Mouse (Mus musculus) heart, postnatal 14 days (tissue): ENCODE measurements around the gene Uhrf1bp1. TPM values are rescaled to one million over a fixed set of nuclear protein-coding genes. Genes with fewer than 3 reads are reported as not detected.

Source experiments
- DNase-seq, 2 experiments: peaks; one replicate each; pipeline ENCODE4 v3.0.0; 2021 to 2022
- intact Hi-C: fragments of 180-260 bp; cut with DNase I; formaldehyde crosslinking; loops from one replicate; pipeline ENCODE4 v1.15.1; 2025
- total RNA-seq, 2 experiments: library from RNA; stranded (reverse); gene quantifications; 2 replicates each; pipeline ENCODE4 v1.2.3; 2021

The Uhrf1bp1 gene
- total RNA-seq, 2 experiments from 2014 or later: 14.3 to 18.7 TPM

- DNase-seq: peak in 1 of 2 experiments; percentile 50
- intact Hi-C loops: loop anchor here (5.0 kb wide), 2 partner anchors 154 to 254 kb away; no protein-coding TSS in a partner anchor
Measured at GRCm38 (mm10) chr17:27908206-27908887, 52.1 kb downstream of the Uhrf1bp1 start.

- peak; percentile 91 to 92 for DNase-seq
- intact Hi-C loops: loop anchor here (1.0 to 5.0 kb wide), 3 partner anchors 80 to 253 kb away; no protein-coding TSS in a partner anchor
Measured at GRCm38 (mm10) chr17:27908888-27909621, 52.8 kb downstream of the Uhrf1bp1 start, which contains the start of gene Anks1. Gene Anks1 (plus strand): TSS chr17:27909306.

DNA sequence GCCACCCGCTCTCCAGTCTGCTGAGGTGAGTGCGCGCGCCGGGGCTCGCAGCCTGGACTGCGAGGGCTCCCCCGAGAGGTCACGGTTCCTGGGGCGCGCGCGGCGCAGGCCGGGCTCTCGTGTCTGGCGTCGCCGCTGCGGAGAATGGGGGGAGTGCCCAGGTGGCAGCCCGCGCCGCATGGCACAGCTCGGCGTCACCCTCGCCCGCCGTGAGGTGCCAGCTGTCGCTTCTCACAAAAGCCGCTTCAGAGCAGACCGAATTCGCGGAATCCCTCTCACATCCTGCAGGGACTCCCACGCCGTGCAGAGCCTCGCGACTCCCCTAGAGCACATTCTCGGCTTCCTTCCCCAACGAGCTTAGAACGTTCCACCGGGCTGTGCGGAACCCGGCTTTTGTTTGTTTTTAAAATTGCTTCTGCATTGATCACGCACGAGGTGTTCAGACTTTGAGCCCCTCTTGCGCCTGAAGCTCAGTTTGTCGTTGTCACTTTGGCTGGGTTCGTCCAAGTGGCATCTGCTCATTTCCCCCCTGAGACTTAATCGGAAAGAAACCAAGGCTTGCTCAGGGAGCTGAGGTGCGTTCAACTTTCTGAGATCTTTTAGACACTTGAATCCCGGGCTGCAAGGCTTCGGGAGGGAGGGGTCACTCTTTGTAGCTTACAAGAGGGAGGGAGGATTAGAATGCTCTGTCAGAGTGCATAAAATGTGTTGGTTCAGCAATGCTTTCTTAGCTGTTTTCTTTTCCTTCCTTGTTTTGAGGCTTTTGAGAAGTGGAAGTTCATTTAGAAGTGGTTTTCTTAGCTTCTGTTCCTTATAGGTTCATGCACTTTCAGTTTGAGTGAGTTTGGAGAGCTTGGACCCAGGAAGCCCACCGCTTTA lies 53.6 kb downstream of the Uhrf1bp1 start, which contains the start of gene Taf11:
Taf11 (minus strand) TSS at position 223 of the 879 bp plus-strand sequence.
- no peak for DNase-seq
- intact Hi-C loops: loop anchor here (1.0 to 5.0 kb wide), 4 partner anchors 25 to 252 kb away; no protein-coding TSS in a partner anchor

GRCm38 (mm10) chr17:27911371-27911770 lies 55.1 kb downstream of the Uhrf1bp1 start:
- DNase-seq: no peak
- intact Hi-C loops: loop anchor here (2.0 kb wide), 1 partner anchor 23 kb away; no protein-coding TSS in a partner anchor

- DNase-seq: no peak
- intact Hi-C loops: no loop called here
Measured at GRCm38 (mm10) chr17:27914742-27915141, 58.5 kb downstream of the Uhrf1bp1 start.

- DNase-seq: no peak
- intact Hi-C loops: no loop called here
Measured at GRCm38 (mm10) chr17:27916366-27916765, 60.1 kb downstream of the Uhrf1bp1 start.

GRCm38 (mm10) chr17:27920676-27921075 lies 64.4 kb downstream of the Uhrf1bp1 start:
- intact Hi-C loops: no loop called here
- peak; percentile 58 to 60 for DNase-seq

- intact Hi-C loops: no loop called here
- DNase-seq: no peak
Measured at GRCm38 (mm10) chr17:27922174-27922712, 66.0 kb downstream of the Uhrf1bp1 start.

DNA sequence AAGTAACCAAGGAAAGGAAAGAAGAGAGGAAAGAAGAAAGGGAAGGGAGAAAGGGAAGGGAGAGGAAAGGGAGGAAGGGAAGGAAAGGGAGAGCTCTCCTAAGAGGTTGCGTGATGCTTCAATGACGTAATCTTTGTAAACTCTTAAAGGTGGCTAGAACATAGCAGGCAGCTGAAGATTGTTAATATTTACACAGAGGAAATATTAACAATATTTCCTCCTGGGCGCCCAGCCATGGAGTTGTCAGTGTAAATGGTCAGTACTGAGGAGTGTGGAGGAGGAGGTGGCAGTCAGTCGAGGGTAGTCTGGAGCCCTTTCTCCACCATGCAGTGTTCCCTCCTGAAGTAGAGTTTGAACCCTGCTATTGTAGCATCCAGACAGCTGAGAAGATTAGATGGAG lies 68.8 kb downstream of the Uhrf1bp1 start:
- DNase-seq: no peak
- intact Hi-C loops: no loop called here

- DNase-seq: no peak
- intact Hi-C loops: no loop called here
Measured at GRCm38 (mm10) chr17:27925504-27925903, 69.3 kb downstream of the Uhrf1bp1 start.

GRCm38 (mm10) chr17:27930291-27930690 lies 74.0 kb downstream of the Uhrf1bp1 start:
- no peak for DNase-seq
- intact Hi-C loops: no loop called here

DNA sequence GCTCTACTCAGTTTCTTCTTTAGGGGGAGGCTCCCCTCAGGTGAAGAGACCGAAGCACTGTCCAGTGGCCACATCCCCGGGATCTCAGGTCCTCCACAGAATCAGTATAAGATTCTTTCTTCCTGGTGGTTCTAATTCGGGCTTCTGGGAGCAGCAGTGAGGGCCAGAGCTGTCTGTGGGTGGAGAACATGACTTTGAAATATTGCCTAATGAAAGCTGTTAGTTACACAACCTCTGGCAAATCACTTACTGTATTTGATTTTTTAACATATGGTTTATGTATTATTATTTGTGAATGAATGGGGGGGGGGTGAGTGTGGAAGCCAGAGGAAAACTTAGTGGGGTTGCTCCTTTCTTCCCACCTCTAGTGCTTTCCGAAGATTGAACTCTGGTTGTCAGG lies 75.6 kb downstream of the Uhrf1bp1 start:
- intact Hi-C loops: no loop called here
- no peak for DNase-seq

GRCm38 (mm10) chr17:27934136-27934910 lies 78.1 kb downstream of the Uhrf1bp1 start:
- intact Hi-C loops: loop anchor here (2.0 kb wide), 1 partner anchor 24 kb away; no protein-coding TSS in a partner anchor
- DNase-seq: no peak

- DNase-seq: no peak
- intact Hi-C loops: loop anchor here (2.0 kb wide), 1 partner anchor 24 kb away; no protein-coding TSS in a partner anchor
Measured at GRCm38 (mm10) chr17:27935091-27935490, 78.8 kb downstream of the Uhrf1bp1 start.

DNA sequence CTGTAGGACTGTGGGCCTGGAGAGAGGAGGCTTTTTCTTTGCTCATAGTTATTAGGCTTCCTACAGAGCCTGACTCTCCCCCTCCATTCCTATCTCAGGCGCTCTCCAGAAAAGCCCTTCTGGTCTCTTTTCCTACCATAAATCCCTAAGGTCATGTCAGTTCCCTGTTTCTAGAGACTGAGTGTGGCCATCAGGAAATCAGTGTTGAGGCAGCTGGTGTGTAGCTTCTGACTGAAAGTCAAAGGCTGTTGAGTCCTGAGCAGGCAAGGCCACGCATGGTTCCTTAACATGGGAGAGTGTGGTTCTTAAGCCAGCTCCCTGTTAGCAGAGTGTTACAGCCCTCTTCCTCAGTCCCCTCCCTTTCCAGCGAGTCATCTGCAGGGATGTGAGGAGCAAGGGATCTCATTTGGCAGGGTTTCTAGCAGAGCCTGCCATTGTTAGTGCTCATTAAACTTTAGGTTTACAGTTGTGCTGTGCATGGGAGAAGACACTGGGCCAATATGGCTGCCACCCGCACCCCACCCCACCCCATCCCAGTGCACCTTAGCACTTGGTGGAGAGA lies 80.9 kb downstream of the Uhrf1bp1 start:
- intact Hi-C loops: no loop called here
- DNase-seq: no peak

DNA sequence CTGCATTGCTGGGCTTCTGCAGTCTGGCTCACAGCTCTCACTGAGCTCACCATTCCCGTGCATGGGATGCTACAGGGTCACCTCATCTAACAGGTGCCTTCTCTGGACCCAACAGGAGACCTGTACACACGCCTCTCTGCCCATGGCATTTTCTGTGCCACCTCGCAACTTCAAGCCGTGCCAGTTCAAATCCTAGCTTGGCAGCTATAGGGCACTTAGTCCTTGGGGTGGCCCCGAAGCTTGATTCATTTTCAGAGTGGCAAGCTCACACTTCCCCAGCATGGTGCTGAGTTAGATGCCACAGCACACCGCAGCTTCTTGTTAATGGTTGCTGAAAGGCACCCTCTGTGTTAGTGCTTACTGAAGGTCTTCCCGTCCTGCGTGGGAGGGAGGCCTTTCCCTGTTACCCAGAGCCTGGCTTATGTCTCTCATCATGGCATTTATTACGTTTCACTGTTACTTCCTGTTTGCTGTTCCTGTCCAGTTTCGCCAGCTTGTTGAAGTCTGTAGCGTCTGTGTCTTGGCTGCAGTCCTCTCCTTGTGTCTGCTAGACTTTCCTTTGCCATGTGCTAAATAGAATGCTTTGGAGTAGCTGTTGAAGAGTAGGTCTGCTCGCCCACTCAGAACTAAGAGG lies 82.0 kb downstream of the Uhrf1bp1 start:
- peak in 1 of 2 experiments; percentile 41 for DNase-seq
- intact Hi-C loops: no loop called here

- no peak for DNase-seq
- intact Hi-C loops: no loop called here
Measured at GRCm38 (mm10) chr17:27939028-27939427, 82.8 kb downstream of the Uhrf1bp1 start.

DNA sequence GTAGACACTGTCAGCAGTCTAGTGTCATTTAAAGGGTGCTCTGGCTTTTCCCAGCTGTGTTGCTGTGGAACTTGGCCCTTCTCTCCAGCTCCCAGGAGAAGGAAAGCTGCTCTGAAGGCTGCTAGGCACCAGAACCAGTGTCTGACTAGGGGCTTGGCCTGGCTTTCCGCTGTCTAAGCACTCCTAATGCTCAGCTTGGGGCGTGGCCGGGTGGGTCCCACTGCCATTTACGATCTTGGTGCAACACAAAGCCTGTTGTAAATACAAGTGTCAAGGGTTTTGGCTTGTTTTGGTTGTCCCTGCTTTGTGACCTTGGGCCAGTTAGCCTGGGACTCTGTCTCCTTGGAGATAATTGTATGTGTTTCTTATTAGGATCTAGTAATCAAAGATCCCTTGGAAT lies 84.1 kb downstream of the Uhrf1bp1 start:
- intact Hi-C loops: no loop called here
- peak in 1 of 2 experiments; percentile 34 for DNase-seq
